Mouse (Mus musculus): ENCODE results near the gene Adarb2.

Adarb2 gene

DNA sequence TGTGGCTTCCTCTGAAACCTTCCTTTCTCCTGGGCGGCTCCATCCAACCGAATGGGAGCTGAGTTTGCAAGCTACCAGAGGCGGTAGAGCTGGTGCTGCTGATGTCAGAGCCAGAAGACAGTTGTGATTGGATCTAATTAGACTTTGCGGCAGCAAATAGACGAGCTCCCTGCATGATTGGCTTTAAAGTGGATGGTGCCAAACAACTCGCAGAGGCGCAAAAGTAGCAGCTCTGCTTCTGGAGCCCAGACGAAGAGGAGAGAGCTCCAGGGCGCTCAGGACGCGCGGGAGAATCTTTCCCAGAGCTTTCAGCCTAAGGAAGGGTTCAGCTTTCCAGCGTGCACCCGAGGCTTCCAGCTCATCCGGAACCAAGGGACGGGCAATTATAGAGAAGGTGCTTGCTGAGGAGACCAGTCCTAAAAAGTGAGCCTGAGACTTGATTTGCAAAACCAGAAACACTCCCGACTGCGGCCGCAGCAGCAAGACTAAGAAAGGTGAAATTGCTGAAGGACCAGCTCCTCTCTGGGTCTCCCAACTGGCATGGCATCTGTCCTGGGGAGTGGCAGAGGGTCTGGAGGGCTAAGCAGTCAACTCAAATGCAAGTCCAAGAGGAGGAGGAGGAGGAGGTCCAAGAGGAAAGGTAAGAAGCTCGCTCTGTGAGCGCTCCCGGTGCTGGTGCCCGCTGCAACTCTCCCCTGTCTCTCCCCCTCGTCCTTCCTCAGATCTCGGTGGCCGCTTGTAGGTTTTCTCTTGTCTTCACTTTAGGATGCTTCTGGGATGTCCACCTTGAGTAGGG lies at the start of gene Adarb2:
Gene Adarb2, plus strand, starts transcription at position 186 of the 796 bp plus-strand sequence.
- ChIA-PET CTCF (interaction anchor here in 1 of 4 experiments (0.6 to 0.7 kb wide), 2 partner anchors 112 to 140 kb away, joined by 3 to 5 read pairs; no protein-coding TSS in a partner anchor), POLR2A (interaction anchor here (0.5 to 1.2 kb wide), 4 partner anchors 11 to 1135 kb away, joined by 3 to 5 read pairs (median 4); no protein-coding TSS in a partner anchor)

DNA sequence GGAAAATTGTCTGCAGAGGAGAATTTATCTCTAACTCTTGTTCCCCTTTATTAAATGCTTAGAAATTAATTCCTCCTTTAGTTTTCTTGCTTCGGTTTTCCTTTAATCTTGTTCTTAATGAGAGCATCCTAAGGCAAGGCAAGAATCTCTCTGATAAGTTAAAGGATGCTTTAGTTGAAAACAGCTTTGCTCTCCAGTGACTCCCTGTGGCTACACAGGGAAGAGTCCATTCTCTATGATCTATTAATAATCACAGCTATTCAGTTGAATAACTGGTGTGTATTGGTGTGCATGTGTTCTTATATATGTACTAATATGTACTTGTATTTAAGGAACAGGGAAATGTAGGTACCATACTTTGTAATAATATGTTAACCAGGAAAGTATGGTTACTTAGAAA lies 28.9 kb upstream of the Adarb2 start:
- CTCF ChIA-PET: interaction anchor here in 1 of 4 experiments (0.5 kb wide), 1 partner anchor 10 kb away, joined by 4 read pairs; no protein-coding TSS in a partner anchor
- POLR2A ChIA-PET: no interaction called here

DNA sequence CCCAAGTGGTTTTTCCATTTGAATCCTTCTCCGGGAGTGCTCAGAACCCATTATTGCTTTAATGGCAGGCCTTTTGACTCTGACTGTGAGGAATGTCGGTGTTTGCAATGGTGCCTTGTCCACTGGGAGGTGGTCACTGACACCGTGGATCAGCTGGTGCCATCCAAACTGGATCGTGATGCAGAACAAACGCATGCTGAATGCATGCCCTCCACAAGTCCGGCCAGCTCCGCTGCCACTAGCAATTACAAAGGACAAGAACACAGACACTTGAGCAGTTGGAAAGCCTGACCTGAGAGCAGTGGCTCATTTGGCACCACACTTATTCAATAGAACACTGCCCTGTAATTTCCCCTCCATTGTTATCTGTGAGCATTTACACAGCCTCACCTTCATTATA lies 10.7 kb upstream of the Adarb2 start:
- CTCF ChIA-PET: no interaction called here
- POLR2A ChIA-PET: interaction anchor here in 1 of 4 experiments (1.3 kb wide), 1 partner anchor 11 kb away, joined by 4 read pairs; the partner anchor contains the start of gene Adarb2

DNA sequence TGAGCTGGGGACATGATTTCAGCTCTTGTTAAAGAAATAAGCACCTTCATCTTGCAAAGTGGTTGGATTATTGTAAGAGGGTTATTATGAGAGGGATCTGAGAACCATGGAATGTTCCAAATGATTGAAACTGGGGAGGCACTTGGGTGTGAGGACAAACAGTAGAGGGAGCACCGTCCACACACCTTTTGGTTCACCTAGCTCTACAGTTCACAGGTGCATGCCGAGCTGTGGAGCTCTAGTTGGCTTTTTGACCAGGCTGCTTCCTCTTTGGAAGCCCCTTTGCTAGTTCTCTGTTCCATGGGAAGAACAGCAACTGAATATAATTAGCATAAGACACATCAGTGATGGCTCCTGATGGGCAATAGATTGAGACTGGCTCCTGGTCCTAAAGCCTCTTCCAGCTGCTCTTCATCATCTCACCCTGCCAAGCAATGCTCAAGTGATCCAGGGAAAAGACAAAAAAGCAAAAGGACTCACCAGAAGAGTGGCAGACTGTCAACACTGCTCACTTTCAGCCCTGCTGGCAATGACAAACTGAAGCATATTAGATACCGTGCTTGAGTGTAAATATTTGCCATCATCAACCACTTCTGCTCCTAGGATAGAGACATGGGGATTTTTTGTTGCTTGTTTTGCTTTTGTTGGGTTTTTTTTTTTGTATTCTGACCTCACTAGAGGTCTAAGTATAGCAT lies 3.3 kb upstream of the Adarb2 start:
- ChIA-PET CTCF (no interaction called here), POLR2A (no interaction called here)

DNA sequence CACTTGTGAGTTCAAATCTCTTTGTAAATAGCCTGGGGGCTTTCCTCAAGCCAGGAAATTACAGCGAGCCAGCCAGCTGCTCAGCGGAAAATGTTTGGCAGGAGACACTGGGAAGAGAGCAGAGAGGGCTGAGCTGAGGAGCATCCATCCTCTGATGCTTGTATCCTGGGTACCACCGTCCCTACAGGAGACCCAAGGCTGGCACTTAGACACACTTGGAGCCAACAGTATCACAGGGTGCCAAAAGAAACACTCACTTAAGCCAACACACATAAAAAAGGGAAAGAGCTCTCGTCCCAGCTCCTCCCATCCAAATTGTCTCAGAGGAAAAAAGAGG lies 779 bp downstream of the Adarb2 start:
- ChIA-PET CTCF (no interaction called here), POLR2A (interaction anchor here in 1 of 4 experiments (1.2 kb wide), 1 partner anchor 11 kb away, joined by 4 read pairs; no protein-coding TSS in a partner anchor)

DNA sequence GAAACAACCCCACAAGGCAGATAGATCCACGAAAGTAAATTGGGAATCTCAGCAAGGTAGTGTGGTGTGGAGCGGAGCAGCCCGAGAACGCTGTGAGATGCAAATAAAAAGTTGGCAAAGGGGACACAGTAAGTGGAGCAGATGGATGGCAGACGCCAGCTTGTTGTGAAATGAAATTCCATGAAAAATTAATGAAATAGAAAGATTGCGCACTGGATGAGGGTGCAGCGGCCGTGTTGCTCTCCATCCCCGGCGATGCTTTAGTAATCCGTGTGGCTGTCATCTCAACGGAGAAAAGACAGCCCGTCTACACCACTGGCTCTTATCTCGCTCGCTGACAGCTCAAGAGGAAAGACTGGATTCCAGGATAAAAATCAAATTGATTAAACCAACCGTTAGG lies 4.7 kb downstream of the Adarb2 start:
- CTCF ChIA-PET: no interaction called here
- POLR2A ChIA-PET: no interaction called here

DNA sequence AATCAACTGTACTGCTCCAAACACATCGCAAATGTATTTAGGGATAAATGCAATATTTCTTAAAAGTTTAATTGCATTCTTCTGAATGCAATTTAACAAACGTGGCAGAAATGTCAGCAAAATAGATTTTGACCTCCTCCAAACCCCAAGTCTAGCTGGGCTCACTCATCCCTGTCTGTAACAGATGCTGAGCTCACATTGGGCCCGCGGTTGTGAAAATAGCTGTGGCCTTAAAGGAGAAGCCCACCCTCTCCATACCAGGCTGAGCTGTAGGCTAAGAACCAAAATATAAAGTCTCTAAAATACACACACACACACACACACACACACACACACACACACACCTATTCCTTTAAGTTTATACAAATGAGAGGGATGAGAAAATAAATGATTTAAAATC lies 8.1 kb downstream of the Adarb2 start:
- ChIA-PET CTCF (no interaction called here), POLR2A (interaction anchor here in 1 of 4 experiments (0.6 kb wide), 1 partner anchor 381 kb away, joined by 3 read pairs; no protein-coding TSS in a partner anchor)

DNA sequence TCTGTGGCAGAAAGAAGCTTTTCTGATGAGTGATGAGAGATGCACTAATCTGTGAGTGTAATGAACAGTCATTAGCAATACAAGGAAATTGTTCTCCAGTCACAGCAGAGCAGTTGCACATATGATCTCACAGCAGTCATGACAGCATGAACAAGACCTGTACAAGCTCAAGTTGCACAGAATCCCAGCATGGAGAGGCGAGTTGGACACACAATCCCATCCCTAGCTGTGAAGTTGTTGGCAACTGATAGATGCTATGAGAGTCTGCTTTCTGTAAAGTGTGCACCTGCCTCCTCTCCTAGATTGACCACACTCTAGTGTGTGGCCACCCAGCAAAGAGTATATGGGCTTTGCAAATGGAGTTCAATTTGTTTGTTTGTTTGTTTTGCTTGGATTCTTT lies 36.2 kb downstream of the Adarb2 start:
- POLR2A ChIA-PET: no interaction called here
- CTCF ChIA-PET: interaction anchor here in 1 of 4 experiments (0.6 kb wide), 1 partner anchor 353 kb away, joined by 3 read pairs; no protein-coding TSS in a partner anchor

DNA sequence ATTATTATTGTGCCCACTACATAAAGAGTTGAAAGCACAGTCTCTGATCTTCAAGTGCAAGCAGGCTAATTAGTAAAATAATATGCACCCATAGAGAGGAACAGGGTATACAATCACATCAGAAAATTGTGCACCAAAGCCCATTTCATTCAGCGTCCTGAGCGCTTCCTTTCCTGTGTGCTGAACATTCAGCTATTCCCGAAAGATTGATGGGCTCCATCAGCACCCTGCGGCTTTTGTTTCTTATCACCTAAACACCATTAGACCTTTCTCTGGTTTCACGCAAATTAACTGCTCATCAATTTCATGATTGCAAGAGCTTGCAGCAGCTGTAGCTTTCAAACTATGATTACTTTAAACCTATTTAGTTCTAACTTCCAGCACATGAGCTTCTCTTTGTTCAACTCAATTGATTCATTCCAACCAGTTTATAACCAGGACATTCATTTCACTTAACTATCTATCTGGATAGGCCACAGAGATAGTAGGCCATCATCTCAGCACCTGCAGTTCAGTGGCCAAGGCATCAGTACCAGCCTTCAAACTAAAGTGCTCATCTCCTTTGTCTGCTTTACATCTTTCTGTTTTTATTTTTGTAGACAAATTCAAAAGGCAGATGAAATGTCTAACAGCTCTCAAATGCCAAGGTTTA lies 45.5 kb downstream of the Adarb2 start:
- ChIA-PET POLR2A (no interaction called here), CTCF (no interaction called here)

DNA sequence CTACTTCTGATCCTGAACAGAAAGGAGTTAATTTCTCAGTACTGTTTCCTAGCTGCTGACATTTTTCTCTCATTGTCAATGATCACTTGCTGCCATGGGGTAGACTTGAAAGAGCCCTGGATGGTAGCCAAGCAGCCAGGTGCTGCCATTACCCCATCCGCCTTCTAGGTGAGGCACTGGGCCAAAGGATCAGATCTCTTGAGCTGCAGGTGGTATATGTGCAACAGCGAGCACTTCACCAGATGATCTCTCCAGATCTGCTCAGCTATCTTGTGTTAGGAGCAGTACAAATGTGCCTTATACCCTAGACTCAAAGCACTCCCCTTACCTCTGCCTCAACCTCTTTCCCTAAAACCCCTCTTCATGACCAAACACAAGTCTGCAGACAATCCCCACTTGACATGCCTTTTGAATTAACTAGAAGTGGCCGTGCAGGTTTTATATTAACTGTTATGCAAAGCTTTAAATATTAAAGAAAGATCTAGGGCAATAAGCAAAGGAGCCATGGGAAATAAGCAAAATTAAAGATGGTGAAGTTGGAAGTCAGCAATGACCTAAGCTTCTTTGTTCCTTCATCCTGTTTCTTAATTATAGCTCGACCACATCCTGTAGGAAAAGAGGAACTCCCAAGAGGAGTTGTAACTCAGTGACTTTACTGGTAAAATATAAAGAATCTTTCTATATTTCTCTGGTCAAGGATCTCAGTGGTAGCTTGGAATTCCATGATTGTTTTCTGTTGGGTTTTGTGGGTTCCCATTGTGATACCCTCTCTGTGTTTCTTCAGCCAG lies 69.7 kb downstream of the Adarb2 start:
- POLR2A ChIA-PET: no interaction called here
- CTCF ChIA-PET: no interaction called here

DNA sequence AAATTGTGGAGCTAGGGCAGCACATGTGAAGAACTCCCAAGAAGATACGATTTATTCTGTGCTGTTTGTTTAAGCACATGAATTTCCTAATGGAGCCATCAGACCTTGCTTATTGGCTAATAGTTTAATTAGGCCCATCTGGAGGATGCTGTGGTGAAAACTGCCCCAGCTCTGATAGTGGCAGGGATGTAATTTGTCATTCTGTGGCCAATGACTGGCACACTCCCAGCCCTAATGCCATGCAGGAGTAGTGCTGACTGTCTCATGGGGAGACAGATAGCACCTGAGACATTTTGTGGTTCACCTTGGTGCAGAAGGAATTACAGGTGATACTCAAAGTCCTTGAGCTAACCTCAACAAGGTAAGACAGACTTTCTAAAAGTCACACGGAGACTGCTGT lies 80.5 kb downstream of the Adarb2 start:
- POLR2A ChIA-PET: no interaction called here
- CTCF ChIA-PET: no interaction called here

DNA sequence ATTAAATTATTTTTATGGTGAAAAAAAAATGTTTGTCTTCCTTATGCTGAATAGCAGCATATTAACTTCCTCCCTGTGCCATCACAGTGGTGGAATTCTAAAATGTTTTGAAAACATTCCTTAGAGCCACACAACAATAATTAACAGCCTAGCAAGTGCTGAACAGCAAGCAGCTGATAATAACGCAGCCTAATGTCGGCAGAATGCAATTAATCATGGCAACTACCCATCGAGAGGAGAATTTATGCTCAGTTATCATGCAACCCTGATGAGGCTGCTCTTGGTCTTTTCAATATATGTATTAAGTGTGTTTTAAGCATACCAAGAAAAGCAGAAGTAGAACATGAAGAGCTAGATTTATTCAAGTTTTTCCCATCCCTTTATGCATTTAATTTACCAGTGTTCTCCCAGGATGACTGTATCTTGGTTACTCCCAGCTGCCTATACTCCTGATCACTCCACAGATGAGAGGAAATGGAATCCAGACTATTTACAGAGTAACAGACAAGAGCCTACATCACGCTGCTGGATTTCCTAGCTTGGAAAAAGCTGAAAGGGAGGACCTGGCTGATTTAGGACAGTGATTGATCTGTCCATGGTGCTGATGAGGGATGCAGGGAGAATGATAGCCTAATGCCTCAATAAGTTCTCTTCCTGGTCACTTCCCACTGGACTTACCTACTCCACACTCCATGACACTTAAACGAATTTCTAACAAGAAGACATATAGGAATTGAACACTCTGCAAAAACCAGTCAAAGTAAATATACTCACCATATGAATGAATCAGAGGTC lies 113.9 kb downstream of the Adarb2 start:
- POLR2A ChIA-PET: interaction anchor here in 2 of 4 experiments (0.6 kb wide), 3 partner anchors 13 to 1446 kb away, joined by 3 read pairs; no protein-coding TSS in a partner anchor

DNA sequence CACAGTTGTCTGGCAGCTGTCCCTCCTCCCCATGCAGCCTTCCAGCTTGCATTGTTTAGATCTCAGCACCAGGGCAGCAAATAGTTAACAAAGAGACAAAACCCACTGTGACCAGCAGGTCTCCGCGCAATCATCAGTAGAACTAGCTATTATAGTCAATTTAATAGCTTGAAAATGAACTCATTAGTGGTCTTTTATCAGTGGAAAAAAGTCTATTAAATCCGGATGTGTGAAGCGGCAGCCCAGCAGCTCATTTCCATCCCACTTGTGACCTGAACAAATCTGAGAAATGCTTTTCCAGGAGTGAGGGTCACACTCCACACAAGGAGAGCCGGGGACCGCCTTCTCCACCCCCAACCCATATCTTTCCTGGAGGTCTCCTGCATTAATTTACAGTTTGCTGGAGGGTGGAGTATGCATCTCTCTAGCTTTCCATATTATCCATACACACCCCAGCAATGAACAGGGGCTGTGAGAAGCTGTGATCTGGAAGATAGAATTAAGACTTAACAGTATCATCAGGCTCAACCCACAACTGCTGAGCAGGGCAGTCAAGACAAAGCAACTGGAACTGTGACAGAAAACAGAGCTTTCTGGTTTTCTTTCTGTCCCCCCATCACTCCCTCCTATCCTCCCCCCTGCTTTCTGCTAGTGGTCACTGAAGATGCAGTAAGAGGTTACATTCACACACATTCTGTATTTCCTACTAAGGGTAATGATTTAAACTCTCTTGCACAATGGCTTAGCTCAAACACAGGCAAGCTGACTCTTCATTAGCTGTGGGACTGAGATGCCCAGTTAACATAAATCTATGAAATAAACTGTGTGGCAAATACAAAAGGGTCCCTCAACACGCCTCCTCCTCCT lies 131.2 kb downstream of the Adarb2 start:
- ChIA-PET POLR2A (interaction anchor here in 1 of 4 experiments (0.9 kb wide), 1 partner anchor 1019 kb away, joined by 3 read pairs; no protein-coding TSS in a partner anchor), CTCF (no interaction called here)

More for the DNA sequence above, 113.9 kb downstream of the Adarb2 start:
- CTCF ChIA-PET: no interaction called here

DNA sequence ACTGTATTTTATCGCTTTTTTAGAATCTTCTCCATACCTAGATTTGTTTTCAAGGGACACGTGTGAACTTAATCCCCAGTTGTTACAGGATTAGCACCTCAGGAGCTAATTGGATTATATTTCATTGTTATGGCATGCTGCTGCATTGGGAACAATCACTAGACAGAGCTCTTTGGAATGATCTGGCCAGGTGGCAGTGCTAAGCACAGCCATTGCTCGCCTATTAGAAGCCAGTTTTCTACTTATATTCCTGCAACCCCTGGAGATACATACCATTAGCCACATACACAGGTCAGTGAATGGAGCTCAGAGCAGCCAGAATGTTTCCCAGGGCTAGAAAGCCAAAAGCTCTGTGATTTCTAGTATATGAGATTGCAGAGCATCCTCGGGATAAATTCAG lies 131.9 kb downstream of the Adarb2 start:
- ChIA-PET CTCF (no interaction called here), POLR2A (interaction anchor here in 1 of 4 experiments (0.9 kb wide), 1 partner anchor 1018 kb away, joined by 3 read pairs; no protein-coding TSS in a partner anchor)

DNA sequence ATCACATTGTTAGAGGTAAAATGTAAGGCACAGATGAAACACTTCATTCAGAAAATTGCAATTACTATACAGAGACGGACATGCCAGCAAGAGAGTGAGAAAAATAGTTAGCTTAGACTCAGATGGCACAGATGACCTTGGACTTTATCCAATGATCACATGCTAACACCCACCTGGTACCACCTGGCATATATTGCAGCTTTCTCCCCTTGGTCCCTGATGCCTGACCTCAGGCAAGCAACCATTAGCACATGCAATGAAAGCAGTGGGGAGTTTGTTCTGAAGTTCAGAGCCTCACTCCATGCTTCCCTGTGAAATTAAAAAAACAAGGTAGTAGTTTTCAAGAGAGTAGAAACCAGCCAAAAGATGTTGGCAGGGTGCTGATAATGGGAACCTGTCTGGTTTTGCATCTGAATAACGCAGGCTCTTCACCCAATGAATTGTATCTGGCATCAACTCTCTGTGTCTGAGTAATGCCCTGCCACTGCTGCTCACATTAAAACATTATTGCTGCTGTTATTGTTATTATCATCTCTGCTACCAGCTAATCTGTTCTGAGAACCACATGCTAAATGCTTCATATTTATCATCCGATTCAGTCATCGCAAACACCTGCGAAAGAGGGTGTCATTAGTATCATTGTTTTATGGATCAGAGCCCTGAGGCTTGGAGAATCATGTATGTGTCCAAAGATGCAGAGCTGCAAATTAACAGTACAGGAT lies 138.6 kb downstream of the Adarb2 start:
- ChIA-PET POLR2A (no interaction called here), CTCF (no interaction called here)

DNA sequence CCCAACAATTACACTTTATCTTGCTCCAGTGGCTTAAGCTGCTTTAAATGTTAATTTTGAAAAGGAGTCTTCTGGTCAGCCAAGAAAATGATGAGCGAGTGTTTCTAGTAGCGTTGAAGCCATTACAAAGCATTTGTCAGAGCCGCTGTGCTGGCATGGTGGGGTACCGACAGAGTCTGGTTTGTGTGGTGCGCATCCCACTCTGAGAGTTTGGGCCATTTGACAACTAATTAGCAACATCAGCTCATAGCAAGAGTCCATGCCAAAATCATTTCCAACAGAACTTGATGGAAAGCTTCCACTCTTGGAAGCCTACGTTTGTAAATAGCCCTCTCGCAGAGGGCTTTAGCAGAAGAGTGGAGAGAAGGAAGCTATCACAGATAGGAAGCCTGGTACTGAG lies 144.5 kb downstream of the Adarb2 start:
- ChIA-PET CTCF (no interaction called here), POLR2A (no interaction called here)

DNA sequence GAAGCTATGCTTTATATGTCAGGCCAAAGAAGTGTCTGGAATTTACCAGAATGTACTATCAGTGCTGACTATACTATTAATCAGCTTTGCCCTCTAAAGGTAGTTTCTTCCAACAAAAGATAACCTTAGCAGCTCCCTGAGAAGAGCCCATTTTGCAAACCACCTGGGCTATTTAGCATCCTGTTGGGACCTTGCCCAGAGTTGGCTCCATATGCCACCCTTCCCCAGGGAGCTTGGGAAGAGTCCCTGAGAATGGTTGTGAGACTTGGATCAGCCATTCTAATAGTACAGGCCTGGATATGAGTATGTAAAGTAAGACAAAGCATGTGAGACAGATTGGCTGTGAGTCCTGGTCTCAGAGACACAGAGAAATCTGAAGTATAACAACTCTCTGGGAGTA lies 149.7 kb downstream of the Adarb2 start:
- ChIA-PET CTCF (no interaction called here), POLR2A (no interaction called here)

Measured in embryonic stem cell, embryonic (primary cell).